Mouse (Mus musculus): ENCODE results near the gene Unc79.

DNA sequence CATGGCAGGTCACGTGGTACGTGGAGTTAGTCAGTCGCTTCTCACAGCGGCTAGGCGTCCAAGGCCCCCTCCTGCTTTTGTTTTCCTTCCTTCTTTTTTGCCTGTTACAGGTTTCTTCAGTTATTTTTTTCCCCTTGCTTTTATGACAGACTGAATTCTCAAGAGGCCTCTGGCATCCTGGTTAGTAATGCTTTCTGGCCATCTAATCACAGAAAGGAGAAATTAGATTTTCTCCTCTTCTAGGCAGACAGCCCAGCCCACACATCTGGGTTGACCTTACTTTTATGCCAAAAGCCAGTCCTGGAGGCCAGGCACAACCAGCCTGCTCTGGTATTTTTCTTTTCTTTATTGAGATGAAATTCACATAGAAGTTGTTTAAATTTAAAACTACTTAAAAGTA lies 94.1 kb downstream of the Unc79 start:
- TF ChIP-seq POLR2A (IDR thresholded peaks at IDR 0.05; ENCODE audit: control insufficient read depth, low read depth, low read length) (no peak), CTCF (IDR thresholded peaks at IDR 0.05; ENCODE audit: control insufficient read depth, insufficient read depth, insufficient replicate concordance, low read depth, low read length) (no peak)
